Mouse (Mus musculus): ENCODE data around the gene Scd2. TPM values are rescaled to one million over a fixed set of nuclear protein-coding genes. Genes with fewer than 3 reads are reported as not detected.
"Not testable (repeated sequence)": the region's sequence is repeated elsewhere in the genome, so short reads cannot be mapped to it uniquely, and the experiment has no call there.

Gene Scd2
- total RNA-seq, 2 experiments from 2014 or later = 9.4 to 18.9 TPM

GRCm38 (mm10) chr19:44307915-44308470, 14.5 kb downstream of the Scd2 start:
- ATAC-seq (replicated peaks; ENCODE audit: low FRiP score, poor library complexity, severe bottlenecking) = no peak

- ATAC-seq (replicated peaks; ENCODE audit: low FRiP score, poor library complexity, severe bottlenecking) = no peak
Measured at GRCm38 (mm10) chr19:44308611-44309246, 15.3 kb downstream of the Scd2 start.

GRCm38 (mm10) chr19:44309351-44310154, 16.1 kb downstream of the Scd2 start:
- no peak for ATAC-seq (replicated peaks; ENCODE audit: low FRiP score, poor library complexity, severe bottlenecking)

DNA sequence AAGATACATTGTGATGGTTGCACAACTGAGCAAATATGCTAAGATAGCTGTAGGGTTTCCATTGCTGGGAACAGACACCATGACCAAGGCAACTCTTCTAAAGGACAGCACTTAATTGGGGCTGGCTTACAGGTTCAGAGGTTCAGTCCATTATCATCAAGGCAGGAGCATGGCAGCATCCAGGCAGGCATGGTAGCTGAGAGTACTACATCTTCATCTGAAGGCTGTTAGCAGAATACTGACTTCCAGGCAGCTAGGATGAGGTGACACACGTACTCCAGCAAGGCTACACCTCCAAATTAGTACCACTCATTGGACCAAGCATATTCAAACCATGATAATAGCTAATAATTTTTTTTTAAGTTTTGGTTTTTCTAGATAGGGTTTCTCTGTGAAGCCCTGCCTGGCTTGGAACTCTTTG, 16.7 kb downstream of the Scd2 start:
- not testable (repeated sequence) for ATAC-seq (replicated peaks; ENCODE audit: low FRiP score, poor library complexity, severe bottlenecking)

GRCm38 (mm10) chr19:44310814-44311213, 17.3 kb downstream of the Scd2 start:
- ATAC-seq (replicated peaks; ENCODE audit: low FRiP score, poor library complexity, severe bottlenecking) = no peak

DNA sequence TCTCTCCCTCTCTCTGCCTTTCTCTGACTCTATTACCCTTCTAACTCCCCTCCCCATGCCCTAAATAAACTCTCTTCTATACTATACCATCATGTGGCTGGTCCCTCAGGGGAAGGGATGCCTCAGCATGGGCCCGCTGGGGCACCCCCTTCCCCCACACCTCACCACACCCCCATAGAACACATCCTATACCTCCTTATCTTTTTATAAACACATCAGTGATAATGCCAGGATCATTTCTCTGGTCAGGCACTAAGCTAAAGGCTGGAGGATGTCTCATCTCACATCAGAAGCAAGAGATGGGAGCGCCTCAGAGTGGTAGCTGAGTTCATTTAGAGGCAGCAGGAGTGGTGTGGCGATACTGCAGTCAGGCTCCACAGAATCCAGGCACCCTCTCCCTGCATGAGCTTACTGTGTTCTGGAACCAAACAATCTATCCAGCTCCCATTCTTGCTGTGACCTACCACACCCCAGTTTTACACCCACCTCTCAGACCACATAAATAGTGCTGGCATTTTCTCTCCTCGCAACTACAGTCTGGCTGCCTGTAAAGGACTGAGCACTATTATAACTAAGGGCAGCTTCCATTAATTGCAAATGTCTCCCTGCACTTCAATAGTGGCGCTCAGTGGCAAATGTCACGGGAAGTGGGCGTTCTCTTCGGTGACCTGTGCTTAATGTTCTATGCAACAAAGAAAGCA, 18.0 kb downstream of the Scd2 start:
- ATAC-seq (replicated peaks; ENCODE audit: low FRiP score, poor library complexity, severe bottlenecking) = no peak

DNA sequence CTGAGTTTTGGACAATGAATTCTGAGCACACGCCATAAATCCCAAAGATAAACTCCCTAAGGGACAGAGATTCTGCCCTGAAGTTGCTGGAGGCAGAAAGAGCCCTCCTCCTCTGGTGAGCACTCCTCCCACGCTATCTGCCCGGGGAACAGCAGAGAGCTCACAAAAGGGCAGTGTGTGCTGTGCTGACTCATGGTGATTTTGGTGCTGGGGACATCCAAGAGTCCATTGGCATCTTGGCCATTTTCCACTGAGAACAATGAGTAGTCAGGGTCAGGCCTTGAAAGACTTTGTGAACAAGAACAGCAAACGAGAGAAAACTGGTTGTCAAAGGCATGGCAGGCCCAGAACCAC, 18.5 kb downstream of the Scd2 start:
- ATAC-seq (replicated peaks; ENCODE audit: low FRiP score, poor library complexity, severe bottlenecking) = no peak

- no peak for ATAC-seq (replicated peaks; ENCODE audit: low FRiP score, poor library complexity, severe bottlenecking)
Measured at GRCm38 (mm10) chr19:44313066-44313465, 19.6 kb downstream of the Scd2 start.

GRCm38 (mm10) chr19:44314327-44314759, 20.9 kb downstream of the Scd2 start:
- ATAC-seq (replicated peaks; ENCODE audit: low FRiP score, poor library complexity, severe bottlenecking) = peak; percentile 77; the same call in 1 of the 2 replicates

GRCm38 (mm10) chr19:44314871-44315414, 21.5 kb downstream of the Scd2 start:
- ATAC-seq (replicated peaks; ENCODE audit: low FRiP score, poor library complexity, severe bottlenecking) = 0 out of 2 replicates have a peak, but pooled peaks have one; percentile 34

DNA sequence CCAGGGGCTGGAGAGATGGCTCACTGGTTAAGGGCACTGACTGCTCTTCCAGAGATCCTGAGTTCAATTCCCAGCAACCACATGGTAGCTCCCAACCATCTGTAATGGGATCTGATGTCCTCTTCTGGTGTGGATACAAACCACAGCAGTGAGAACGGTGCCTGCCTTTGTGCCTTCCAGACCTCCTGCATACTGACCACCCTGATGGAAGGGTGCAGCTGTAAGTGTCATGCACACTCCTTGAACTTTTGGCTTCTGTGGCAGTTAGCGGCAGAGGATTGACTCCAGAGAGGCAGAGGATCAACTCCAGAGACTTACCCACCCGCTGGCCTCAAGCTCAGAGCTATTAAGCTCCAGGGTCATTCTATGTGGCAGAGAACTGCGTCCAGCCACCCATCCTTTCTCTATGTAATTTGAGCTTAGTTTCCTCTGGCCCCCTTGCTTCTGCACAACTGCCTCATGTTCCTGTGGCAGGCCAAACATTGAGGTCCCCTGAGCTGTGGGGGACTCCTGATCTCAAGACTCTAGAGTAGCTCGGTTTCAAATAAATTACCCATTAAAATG, 23.4 kb downstream of the Scd2 start:
- ATAC-seq (replicated peaks; ENCODE audit: low FRiP score, poor library complexity, severe bottlenecking) = no peak

GRCm38 (mm10) chr19:44317391-44317790, 23.9 kb downstream of the Scd2 start:
- no peak for ATAC-seq (replicated peaks; ENCODE audit: low FRiP score, poor library complexity, severe bottlenecking)

DNA sequence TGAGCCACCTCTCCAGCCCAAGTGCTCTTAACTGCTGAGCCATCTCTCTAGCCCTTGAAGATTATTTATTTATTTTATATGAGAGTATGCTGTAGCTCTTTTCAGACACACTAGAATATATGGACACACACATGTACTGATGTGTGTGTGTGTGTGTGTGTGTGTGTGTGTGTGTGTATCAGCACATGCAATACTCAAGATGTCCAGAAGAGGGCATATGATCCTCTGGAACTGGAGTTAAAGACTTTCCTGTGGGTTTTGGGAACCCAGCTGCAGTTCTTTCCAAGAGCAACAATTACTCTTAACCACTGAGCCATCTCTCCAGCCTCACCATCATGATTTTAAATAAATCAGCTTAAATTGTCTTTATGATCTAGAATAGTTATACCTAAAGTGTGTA, 25.1 kb downstream of the Scd2 start:
- no peak for ATAC-seq (replicated peaks; ENCODE audit: low FRiP score, poor library complexity, severe bottlenecking)

DNA sequence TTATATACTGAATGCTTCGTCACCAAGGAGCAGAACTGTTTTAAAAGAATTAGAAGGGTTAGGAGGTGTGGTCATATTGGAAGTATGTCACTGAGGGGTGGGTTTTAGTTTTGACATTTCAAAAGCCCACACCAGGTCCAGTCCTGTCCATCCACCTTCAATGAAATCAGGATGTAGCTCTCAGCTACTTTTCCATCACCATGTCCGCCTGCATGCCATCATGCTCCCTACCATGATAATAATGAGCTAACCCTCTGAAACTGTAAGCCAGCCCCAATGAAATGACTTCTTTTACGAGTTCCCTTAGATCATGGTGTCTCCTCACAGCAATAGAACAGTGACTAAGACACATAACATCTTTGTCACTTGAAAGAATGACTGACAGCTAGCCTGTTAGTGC, 26.8 kb downstream of the Scd2 start:
- ATAC-seq (replicated peaks; ENCODE audit: low FRiP score, poor library complexity, severe bottlenecking) = no peak

GRCm38 (mm10) chr19:44321201-44321600, 27.7 kb downstream of the Scd2 start:
- ATAC-seq (replicated peaks; ENCODE audit: low FRiP score, poor library complexity, severe bottlenecking) = no peak

DNA sequence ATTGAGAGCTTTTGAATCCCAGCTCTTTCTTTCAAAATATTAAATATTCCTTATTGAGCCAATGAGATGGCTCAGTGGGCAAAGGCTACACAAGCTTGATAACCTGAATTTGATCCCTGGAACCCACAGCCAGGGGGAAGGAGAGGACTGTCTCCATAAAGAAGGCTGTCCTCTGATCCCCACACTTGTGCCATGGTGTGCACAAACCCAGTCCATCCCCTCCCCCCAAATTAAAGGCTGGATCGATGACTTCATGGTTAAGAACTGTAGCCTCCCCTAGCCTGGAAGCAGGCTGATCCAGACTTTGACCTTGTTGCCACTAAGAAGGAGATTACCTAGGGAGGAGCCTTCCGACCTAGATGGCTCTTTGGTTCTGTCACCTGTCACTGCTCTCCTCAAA, 28.2 kb downstream of the Scd2 start:
- no peak for ATAC-seq (replicated peaks; ENCODE audit: low FRiP score, poor library complexity, severe bottlenecking)

- no peak for ATAC-seq (replicated peaks; ENCODE audit: low FRiP score, poor library complexity, severe bottlenecking)
Measured at GRCm38 (mm10) chr19:44329566-44329965, 36.1 kb downstream of the Scd2 start.

- not testable (repeated sequence) for ATAC-seq (replicated peaks; ENCODE audit: low FRiP score, poor library complexity, severe bottlenecking)
Measured at GRCm38 (mm10) chr19:44331128-44331527, 37.7 kb downstream of the Scd2 start.

- ATAC-seq (replicated peaks; ENCODE audit: low FRiP score, poor library complexity, severe bottlenecking) = no peak
Measured at GRCm38 (mm10) chr19:44331911-44332310, 38.4 kb downstream of the Scd2 start.

- ATAC-seq (replicated peaks; ENCODE audit: low FRiP score, poor library complexity, severe bottlenecking) = no peak
Measured at GRCm38 (mm10) chr19:44332326-44332725, 38.9 kb downstream of the Scd2 start.
